Mouse (Mus musculus): ENCODE data around the gene Asic2. TPM values are rescaled to one million over a fixed set of nuclear protein-coding genes. Genes with fewer than 3 reads are reported as not detected.
A peak's percentile ranks its signal among the peaks of the same experiment; 100 is the strongest.

Asic2 gene
- total RNA-seq, 4 experiments from 2014 or later: 0.13 to 1.5 (median 0.41) TPM

DNA sequence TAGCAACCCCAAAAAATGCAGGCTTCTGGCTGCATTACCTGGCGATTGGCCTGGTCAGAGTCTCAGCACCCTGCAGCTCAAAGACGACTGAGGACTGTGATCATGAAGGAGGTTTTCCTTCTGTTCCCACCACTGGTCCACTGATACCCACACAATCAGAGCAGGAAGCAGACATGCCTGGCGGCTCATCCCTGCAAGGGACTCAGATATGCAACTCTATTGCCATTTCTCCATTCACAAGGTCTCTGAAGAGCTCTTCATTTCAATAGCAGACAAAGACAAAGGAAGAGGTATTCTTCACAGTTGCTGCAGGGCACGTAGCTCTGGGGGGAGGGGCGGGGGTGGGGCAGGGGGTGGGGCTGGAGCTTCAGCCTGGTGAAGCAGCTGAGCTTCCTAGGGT, 834.3 kb downstream of the Asic2 start:
- no peak for DNase-seq (ENCODE audit: low spot score in 2 of 2)

DNA sequence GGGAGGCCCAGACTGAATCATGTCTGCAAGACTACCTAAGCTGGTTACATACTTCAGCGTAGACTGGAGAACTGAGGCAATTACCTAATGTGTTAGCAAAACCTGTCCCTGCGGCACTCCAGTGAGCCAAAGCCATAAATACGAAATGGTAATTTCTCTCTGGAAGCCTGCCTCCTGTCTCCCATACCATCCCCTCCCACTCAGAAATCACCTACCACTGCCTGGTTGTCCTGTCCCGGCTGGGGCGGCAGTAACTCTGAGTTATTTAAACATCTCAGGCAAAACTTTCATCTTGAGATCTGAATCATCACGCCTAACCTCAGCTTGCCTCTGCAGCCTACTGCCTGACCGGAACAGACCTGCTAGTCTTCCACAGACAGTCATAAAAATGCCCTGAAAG, 835.6 kb downstream of the Asic2 start:
- no peak for DNase-seq (ENCODE audit: low spot score in 2 of 2)

DNA sequence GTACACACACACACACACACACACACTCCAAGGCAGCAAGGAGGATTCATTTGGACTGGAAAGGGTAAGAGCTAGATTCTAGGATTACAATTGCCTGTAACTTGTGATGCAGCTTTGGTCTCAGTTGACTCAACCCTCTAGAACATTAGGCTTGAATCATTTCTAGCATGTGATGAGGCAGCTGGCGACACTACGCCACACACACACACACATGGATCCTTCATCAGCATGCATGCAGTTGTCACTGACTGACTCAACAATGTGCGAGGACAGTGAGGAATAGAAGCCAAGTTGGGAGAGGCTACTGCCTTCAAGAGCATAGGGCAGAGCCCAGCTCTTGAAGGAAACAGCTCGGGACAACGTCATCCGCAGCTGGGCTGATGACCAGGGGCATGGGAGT, 843.9 kb downstream of the Asic2 start:
- DNase-seq (ENCODE audit: low spot score in 2 of 2): no peak

DNA sequence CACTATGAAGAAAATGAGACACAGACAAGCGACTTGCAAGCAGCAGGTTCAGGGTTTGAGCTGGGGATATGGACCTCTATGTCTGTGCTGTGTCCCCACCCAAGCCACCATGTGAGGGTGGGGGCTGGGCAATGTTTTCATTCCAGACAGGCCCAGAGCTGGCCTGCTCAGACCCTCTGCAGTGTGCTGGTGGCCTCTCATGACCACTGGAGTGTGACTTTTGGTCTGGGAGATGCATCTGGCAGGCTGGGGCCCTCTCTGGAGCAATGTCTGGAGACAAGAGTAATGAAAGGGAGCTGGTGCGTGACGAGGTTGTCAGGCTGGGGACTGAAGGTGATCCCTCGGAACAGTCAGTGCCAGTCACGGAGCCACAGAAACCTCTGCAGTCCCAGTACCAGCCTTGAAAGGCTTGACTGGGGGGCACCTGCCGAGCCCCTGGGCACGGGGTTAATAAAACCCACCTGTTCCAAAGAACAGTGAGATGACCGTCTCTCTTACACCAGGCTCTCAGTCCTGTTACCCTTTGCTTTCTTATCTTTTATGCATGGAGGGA, 848.2 kb downstream of the Asic2 start:
- no peak for DNase-seq (ENCODE audit: low spot score in 2 of 2)

DNA sequence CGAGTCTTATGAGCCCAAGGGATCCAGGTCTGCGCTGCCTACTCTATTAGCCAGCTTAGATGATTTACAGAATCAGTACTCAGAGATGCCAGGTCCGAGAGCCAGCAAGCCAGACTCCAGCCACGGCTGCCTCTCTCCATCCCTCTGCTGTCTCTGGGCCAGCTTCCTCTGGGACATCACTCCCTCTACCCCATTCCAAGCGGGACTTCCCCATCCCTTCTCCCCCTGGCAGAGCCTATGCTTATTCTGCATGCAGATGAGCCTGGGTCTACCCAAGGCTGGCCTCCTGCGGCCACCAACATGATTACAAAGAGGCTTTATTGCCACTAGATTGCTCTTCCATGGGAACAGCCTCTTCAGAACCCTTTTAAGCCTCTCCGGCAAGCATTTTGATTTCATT, 850.2 kb downstream of the Asic2 start:
- no peak for DNase-seq (ENCODE audit: low spot score in 2 of 2)

DNA sequence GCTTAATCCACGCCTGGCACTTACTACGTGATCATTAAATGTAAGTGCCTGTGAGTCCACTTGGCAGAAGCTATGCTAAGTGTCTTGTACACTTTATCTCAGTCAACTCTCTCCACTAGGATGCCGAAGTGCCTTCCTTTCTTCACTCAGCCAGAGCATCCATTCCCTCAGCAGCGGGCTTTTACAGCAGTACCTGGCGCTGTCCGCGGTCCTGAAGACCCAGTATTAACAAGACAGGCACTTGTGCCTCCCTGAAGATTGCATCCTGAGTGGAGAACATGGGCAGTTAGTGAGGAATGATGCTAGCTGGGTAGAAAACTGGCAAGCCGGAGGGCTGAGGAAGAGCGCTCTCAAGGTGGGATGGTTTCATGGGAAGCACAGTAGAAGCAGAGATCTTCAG, 852.6 kb downstream of the Asic2 start:
- DNase-seq (ENCODE audit: low spot score in 2 of 2): no peak

DNA sequence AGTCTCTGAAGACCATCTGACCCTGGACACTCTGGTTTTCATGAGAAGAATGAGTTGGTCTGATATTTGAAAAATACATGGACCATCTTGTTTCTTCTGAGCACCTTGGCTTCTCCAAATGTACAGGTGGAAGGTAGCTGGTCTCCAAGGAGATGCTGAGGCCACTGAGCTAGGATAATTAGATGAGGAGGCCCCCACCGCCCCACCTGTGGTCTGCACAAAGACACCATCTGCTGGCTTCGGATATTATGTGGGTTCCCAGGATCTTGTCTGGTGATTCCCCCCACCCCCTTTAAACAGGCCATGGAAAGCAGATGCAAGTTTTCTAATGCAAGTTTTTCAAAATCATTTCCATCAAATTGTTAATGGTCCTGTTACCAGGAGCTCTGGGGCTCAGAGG, 856.6 kb downstream of the Asic2 start:
- no peak for DNase-seq (ENCODE audit: low spot score in 2 of 2)

DNA sequence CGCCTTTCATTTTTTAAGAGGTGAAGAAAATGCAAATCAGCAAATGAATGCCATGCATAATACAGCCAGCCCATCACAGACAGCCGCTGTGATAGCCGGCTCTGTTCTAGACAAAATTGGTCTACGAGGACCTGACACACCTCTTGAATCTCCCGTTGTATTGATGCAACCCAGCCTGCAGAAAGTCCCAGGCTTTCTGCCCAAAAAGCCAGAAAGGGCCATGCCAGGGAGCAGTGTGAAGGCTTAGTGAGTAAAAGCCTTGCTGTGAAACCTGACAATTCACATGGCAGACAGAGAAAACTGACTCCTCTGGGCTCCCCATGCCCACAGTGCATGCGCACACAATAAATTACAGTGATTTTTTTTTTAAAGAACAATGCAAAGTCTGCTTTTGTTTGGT, 858.2 kb downstream of the Asic2 start:
- no peak for DNase-seq (ENCODE audit: low spot score in 2 of 2)

DNA sequence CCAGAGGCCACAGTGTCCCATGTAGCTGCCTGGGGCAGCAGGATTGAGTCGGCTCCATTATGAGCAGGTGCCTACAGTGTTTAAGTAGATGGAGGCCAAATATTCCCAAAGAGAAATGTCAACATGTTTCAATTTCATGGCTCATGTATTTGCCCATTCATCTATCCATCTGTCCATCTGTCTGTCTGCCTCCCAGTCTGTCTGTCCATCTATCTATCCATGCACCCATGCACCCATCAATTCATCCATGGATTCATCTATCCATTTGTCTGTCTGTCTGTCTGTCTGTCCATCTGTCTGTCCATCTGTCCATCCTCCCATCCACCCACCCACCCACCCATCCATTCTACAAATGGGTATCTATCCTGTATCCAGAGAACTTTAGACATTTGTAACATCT, 861.3 kb downstream of the Asic2 start:
- DNase-seq (ENCODE audit: low spot score in 2 of 2): no peak

DNA sequence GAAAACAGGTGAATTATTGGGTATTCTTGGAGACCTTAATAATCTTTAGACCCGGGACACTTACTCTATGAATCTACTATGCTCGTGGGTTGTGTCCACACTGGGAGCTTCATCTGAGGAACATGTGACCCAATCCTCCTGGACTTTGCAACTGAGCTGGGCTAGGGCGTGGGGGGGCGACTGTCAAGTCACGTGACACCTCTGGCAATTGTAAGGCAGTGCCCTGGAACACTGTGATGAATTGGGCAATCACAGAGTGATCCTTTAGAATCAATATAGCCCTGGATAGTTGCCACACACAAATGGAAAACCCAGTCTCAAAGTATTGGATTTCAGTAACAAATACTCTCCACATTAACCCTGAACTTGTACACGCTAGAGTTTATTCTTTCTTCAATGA, 867.4 kb downstream of the Asic2 start:
- no peak for DNase-seq (ENCODE audit: low spot score in 2 of 2)

DNA sequence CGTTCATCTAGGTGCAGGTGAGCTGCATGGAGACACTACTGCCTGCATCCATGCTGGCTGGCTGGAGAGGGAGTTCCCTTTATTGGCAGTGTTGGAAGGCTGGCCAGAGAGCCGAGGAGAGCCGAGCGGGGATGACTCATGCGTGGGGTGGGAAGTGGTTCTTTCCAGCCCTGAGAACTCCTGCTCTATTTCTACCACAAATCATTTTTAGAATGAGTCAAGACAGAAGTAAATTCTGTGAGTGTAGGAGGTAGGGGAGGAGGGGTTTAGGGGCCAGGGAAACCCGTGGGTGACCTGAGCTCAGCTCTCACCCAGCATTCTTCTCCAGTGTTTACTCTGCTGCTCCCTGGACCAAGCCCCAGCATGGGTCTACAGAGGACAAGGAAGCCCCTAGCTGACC, 872.2 kb downstream of the Asic2 start:
- peak in 1 of 2 experiments; percentile 3 for DNase-seq (ENCODE audit: low spot score in 2 of 2)

DNA sequence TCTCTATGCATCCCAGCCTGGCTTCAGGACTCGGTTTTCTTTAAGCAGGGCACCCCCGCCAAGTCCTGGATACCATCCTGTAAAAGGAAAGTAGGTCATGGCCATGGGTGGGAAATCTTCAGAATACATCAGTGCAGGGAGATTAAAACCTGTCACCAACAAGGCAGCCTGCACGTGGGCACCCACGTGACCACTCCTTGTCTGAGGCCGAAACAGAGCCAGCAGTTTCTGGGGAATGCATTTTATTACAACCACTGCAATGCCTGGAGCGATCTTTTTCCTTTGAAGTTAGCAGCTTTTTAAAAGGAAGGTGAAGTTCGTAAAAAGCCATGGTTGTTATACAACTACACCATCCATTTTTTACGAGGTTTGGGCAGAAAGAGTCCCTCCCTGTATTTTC, 873.7 kb downstream of the Asic2 start:
- no peak for DNase-seq (ENCODE audit: low spot score in 2 of 2)

DNA sequence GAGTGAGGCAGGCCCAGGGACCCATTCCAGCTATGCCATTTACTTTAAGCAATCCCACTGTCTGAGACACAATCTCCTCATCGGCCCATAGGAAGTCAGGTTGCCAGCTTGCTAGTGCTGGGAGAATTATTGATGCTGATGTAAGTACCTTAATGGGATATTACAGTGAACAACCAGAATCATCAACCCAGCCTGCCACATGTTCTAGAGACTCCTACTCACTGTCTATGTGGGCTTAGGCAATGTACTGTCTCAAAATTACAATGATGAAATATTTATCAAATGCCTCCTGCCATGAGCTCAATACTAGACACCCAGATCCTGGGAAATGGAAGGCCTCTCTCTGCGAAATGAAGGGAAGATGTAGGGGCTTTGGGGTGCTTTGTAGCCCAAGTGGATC, 876.1 kb downstream of the Asic2 start:
- DNase-seq (ENCODE audit: low spot score in 2 of 2): no peak

DNA sequence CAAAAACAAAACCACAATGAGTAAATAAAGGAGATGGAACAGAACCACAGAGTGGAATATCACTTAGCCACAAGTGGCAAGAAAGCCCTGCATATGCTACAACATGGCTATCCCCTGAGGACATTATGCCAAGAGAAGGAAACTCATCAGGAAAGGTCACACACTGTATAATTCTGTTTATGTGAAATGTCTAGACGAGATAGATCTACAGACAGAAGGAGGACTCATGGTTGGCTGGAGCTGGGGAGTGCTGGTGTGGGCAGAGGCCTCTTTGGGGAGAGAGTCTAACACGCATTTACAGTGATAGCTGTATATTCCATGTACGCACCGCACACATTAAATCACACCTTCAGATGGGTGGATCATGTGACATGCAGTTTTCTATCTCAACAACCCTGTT, 884.4 kb downstream of the Asic2 start:
- no peak for DNase-seq (ENCODE audit: low spot score in 2 of 2)

DNA sequence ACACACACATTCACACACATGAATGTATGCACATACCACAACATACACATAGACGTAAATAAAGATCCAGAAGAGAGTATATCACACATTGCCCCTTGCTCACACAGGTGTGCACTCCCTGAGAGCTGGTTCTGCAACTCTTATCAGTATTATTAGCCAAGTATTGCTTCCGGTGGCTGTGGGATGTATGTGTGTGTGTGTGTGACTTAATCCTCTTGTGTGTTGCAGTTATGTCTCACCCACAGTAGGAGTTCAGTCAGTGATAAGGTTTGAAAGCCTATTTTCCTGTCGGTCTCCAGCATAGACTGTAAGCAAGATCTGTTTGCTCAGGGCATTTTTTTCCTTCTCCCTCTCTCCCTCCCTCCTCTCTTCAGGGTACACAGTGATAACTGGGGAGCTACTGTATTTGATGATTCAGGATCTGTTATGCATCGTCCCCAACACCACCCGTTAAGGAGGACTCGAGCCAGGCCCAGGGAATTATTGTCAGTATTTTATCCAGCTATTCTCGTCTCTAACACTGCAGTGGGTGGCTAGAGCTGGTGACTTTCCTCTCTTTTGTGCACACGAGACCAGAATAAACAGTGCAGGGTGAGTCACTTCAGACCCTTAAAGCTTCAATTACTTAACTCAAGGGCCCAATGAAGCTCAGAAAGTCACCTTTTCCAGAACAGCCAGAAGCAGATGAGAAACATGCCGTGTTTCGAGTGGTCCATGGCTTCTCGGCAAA, 888.0 kb downstream of the Asic2 start:
- DNase-seq (ENCODE audit: low spot score in 2 of 2): no peak

DNA sequence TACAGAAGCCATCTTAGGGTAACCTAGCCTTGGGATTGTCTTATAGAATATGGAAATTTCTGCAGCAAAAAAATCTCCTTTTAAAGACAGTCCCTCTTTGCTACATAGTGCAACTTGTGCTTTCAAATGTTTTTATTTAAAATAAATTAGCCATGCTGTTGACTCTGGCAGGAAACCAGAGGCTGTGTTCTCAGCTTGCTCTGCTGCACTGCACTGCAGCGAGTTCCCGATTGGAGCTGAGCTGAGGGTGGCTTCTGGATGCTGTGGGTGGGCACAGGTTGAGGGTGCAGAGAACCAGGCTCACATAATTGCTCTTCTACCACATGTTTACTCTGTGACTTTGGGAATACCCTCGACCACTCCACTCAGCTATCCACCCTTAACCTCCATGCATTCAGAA, 889.0 kb downstream of the Asic2 start:
- no peak for DNase-seq (ENCODE audit: low spot score in 2 of 2)

DNA sequence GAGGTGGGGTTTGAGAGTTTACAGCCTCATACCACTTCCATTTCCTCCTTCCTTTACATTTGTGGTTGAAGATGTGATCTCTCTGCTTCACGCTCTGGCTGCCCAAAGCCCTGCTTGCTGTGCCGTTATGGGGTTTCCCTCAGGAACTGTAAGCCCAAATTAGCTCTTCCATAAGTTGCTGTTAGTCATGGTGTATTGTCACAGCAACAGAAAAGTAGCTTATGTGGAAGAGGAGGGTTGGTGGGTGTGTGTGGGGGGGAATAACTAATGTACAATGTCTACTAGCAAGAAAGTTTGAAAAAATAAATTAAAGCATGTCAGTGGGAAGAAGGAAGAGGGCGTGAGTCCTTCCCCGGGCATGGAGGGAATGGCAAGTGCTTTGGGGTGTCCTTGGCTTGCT, 896.4 kb downstream of the Asic2 start:
- DNase-seq (ENCODE audit: low spot score in 2 of 2): no peak

DNA sequence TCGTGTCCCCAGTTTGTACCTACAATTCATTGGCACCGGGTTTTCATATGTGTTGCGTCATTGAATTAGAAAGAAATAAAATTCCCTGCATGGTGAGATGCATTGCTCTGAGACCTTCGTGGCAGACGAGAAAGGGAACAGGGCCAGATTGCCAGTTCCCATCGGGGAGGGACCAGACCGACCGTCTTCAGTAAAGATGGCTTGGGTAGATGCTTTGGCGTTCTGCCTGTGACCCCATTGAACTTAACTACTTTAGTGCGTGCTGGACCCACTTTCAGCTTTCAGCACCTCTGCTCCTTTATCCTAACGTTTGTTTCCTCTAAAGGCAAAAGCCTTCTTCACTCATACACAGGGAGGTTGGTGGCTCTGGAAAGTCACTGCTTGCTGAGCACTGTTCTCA, 902.9 kb downstream of the Asic2 start:
- no peak for DNase-seq (ENCODE audit: low spot score in 2 of 2)

DNA sequence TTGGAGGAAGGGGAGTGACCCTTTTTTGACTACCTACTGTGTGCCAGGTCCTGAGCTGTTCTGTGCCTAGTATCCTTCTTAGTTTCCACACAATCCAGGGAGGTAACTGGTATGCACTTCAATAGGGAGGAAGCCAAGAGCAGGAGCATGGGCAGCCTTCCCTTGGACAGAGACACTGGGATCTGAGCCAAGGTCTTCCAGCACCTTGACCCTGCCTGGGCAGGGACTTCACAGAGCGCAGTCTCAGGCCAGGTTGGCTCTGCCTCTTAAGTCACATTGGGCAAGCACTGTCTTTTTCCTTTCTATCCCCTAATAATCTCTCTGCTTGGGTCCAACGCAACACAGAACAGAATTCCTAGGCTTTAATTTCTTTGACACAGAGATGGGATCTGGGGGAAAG, 904.3 kb downstream of the Asic2 start:
- no peak for DNase-seq (ENCODE audit: low spot score in 2 of 2)

DNA sequence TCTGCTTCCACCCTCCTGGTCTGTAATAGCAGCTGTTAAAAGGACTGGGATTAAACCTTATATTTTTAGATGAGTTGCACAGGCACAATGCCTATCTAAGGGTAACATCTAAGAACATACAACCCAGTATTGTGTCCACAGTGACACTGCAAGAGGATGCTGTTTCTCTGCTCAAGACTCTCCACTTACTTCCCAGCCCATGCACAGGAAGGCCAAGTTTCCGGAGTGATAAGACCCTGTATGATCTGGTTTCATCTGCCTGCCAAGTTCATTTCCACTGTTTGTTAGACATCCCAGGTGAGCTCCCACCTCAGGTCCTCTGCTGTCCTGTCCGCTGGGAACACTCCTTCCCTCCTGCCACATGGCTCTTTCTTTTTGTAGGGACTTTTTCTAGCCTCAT, 908.2 kb downstream of the Asic2 start:
- no peak for DNase-seq (ENCODE audit: low spot score in 2 of 2)

DNA sequence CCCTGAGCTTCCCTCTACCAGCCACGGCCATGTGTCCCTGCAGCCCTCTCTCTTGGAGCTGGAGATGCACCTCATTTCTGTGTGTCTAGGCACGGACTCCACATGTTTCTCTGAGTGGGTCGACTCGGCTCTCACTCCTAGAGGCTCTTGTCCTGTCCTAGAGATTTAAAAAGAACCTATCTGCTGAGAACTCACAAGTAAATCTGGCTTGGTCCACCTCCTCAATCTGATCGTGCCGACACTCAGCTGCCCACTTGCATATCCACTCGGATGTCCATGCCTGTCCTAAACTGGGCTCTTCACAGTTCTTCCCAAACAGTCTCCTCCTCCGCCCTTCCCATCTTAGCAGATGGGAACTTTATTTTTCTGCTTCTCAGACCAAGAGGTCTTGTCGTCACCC, 908.7 kb downstream of the Asic2 start:
- DNase-seq (ENCODE audit: low spot score in 2 of 2): no peak

DNA sequence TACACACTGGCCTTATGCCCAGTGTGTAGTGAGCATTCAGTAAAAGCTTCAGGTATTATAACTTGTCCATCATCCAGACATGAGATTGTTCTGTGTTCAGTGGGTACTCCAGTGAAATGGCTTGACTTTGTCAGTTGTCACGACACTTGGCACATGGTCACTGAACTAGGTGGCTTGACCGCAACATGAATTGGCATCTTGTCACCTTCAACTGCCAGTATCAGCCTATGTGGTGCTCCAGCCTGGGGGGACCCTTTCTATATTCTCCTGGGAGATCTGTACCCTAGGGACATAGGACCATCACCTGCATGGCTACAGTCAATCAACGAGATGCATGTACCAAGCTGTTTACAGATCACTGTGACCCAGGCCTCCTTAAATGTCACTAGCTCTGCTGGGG, 910.8 kb downstream of the Asic2 start:
- DNase-seq (ENCODE audit: low spot score in 2 of 2): no peak

DNA sequence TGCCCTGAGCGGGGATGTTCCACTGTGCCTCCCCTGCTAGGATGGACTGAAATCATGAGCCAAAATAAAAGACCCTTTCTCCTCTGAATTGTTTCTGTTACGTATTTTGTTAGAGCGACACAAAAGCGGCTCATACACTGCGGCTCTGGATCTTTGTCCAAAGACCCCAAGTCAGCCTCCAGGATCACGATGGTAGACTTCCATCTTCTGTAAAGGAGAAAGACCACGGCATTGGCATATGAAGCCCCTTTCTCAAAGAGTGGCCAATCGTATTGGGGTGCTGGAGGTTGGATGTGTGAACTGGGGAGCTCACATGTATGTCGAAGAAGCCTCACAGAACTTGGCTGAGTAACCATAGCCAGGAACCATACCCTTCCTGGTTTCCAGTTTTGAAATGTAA, 911.5 kb downstream of the Asic2 start:
- DNase-seq (ENCODE audit: low spot score in 2 of 2): no peak
